ENCODE assay signal across 28 mouse cellular contexts in the genomic region with DNA sequence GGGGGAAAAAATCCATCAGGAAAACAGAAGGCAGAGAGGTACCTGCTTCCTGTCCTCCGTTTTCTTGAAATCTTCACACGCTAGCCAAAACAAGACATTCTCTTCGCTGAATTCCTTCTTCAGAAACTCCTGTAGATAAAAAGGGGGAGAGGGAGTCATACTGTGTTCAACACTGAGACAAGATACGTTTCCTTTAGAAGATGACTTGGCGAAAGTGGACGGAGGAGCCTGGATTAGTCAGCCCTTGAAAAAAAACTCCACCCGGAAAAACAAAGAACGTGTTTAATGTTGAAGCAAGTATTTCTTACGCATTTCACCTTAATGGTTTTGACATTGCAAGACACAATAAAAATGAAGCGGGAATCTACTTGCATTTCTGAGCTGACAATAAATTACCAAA. TPM values are rescaled to one million over a fixed set of nuclear protein-coding genes. Genes with fewer than 3 reads are reported as not detected.
DNase-seq lines count a peak whose midpoint lies in the region; ATAC-seq and TF ChIP-seq lines count a peak whose summit lies in the region.
"Had no signal": no experiment of that assay in that cellular context is flagged by ENCODE, and none has a peak within 500 bp of the region (broad histone marks: within the 10 kb centered on the region; RNA-seq: fewer than 3 reads in every experiment).

No protein-coding gene starts in this region.

- peaks cover 3% of the 10 kb centered on the region; the same call in 1 of the 2 replicates for H3K36me3 ChIP-seq in intestine, embryonic 14.5 days (ENCODE audit: control insufficient read depth, insufficient read depth, low read length)
- no peaks in the 10 kb centered on the region for H3K36me3 ChIP-seq in intestine, postnatal 0 days (ENCODE audit: control insufficient read depth, insufficient read depth)
- H3K36me3 ChIP-seq in erythroblast, embryonic 14.5 days (ENCODE audit: control insufficient read depth), result peaks cover 49% of the 10 kb centered on the region
- H3K36me3 ChIP-seq in stomach, embryonic 15.5 days, result no peaks in the 10 kb centered on the region; the same call in 1 of the 2 replicates
- peaks cover 12% of the 10 kb centered on the region; the same call in 1 of the 2 replicates for H3K36me3 ChIP-seq in midbrain, postnatal 0 days (ENCODE audit: insufficient read depth, low read length)
- H3K36me3 ChIP-seq in forebrain, embryonic 13.5 days (ENCODE audit: poor library complexity, severe bottlenecking), result no peaks in the 10 kb centered on the region
- H3K36me3 ChIP-seq: forebrain, embryonic 10.5 days; hindbrain, embryonic 10.5 days; neural tube, embryonic 12.5 days had no signal

- no peak overlapping the region for H3K4me3 ChIP-seq in intestine, embryonic 14.5 days (ENCODE audit: low read depth, low read length)
- no peak overlapping the region for H3K4me3 ChIP-seq in intestine, postnatal 0 days (ENCODE audit: low read depth, low read length)
- peak overlapping the region; percentile 18 for H3K4me3 ChIP-seq in erythroblast, embryonic 14.5 days (replicated peaks)
- no peak overlapping the region for H3K4me3 ChIP-seq in stomach, embryonic 15.5 days (replicated peaks)
- H3K4me3 ChIP-seq in midbrain, postnatal 0 days (ENCODE audit: low read depth, low read length), result no peak overlapping the region
- no peak overlapping the region for H3K4me3 ChIP-seq in forebrain, embryonic 13.5 days
- H3K4me3 ChIP-seq: forebrain, embryonic 10.5 days; hindbrain, embryonic 10.5 days; hindbrain, embryonic 15.5 days; limb, embryonic 13.5 days; myocyte; neural tube, embryonic 12.5 days had no signal

- H3K9me3 ChIP-seq in intestine, embryonic 14.5 days (ENCODE audit: control insufficient read depth, low read length), result no peaks in the 10 kb centered on the region
- H3K9me3 ChIP-seq in intestine, postnatal 0 days (ENCODE audit: control insufficient read depth), result no peaks in the 10 kb centered on the region
- peaks cover 8% of the 10 kb centered on the region for H3K9me3 ChIP-seq in erythroblast, embryonic 14.5 days (ENCODE audit: control insufficient read depth, low read length)
- H3K9me3 ChIP-seq in stomach, embryonic 15.5 days, result no peaks in the 10 kb centered on the region
- no peaks in the 10 kb centered on the region for H3K9me3 ChIP-seq in midbrain, postnatal 0 days (ENCODE audit: low read length)
- H3K9me3 ChIP-seq in forebrain, embryonic 13.5 days (replicated peaks), result no peaks in the 10 kb centered on the region
- H3K9me3 ChIP-seq: hindbrain, embryonic 10.5 days; hindbrain, embryonic 15.5 days; neural tube, embryonic 12.5 days had no signal

- H3K4me1 ChIP-seq in intestine, embryonic 14.5 days (replicated peaks; ENCODE audit: control insufficient read depth, insufficient read depth, low read length), result peaks cover 9% of the 10 kb centered on the region; the same call in 1 of the 2 replicates
- H3K4me1 ChIP-seq in intestine, postnatal 0 days (replicated peaks; ENCODE audit: control insufficient read depth, insufficient read depth, low read length), result no peaks in the 10 kb centered on the region
- H3K4me1 ChIP-seq in erythroblast, embryonic 14.5 days (ENCODE audit: control insufficient read depth), result peaks cover 69% of the 10 kb centered on the region
- H3K4me1 ChIP-seq in stomach, embryonic 15.5 days, result peaks cover 8% of the 10 kb centered on the region; the same call in 1 of the 2 replicates
- H3K4me1 ChIP-seq in midbrain, postnatal 0 days (ENCODE audit: insufficient read depth, low read length), result no peaks in the 10 kb centered on the region
- no peaks in the 10 kb centered on the region for H3K4me1 ChIP-seq in forebrain, embryonic 13.5 days
- H3K4me1 ChIP-seq: forebrain, embryonic 10.5 days; hindbrain, embryonic 10.5 days; hindbrain, embryonic 15.5 days; limb, embryonic 13.5 days; neural tube, embryonic 12.5 days had no signal

- H3K27ac ChIP-seq in intestine, embryonic 14.5 days (ENCODE audit: low read depth), result no peak overlapping the region
- no peak overlapping the region for H3K27ac ChIP-seq in intestine, postnatal 0 days (ENCODE audit: low read depth, low read length)
- no peak overlapping the region for H3K27ac ChIP-seq in stomach, embryonic 15.5 days
- no peak overlapping the region for H3K27ac ChIP-seq in midbrain, postnatal 0 days (ENCODE audit: low read depth, low read length)
- no peak overlapping the region for H3K27ac ChIP-seq in forebrain, embryonic 13.5 days
- H3K27ac ChIP-seq: forebrain, embryonic 10.5 days; hindbrain, embryonic 10.5 days; hindbrain, embryonic 15.5 days; kidney, postnatal 0 days; limb, embryonic 13.5 days; neural tube, embryonic 12.5 days had no signal

- H3K9ac ChIP-seq in intestine, embryonic 14.5 days (ENCODE audit: low read length), result no peak overlapping the region
- no peak overlapping the region for H3K9ac ChIP-seq in intestine, postnatal 0 days (ENCODE audit: low read depth, low read length)
- H3K9ac ChIP-seq in stomach, embryonic 15.5 days, result no peak overlapping the region
- no peak overlapping the region for H3K9ac ChIP-seq in midbrain, postnatal 0 days (replicated peaks; ENCODE audit: low read length, poor library complexity, severe bottlenecking)
- no peak overlapping the region for H3K9ac ChIP-seq in forebrain, embryonic 13.5 days
- H3K9ac ChIP-seq: forebrain, postnatal 0 days; hindbrain, embryonic 15.5 days; limb, embryonic 13.5 days; neural tube, embryonic 12.5 days had no signal

- ATAC-seq in intestine, embryonic 14.5 days (replicated peaks; ENCODE audit: low FRiP score, low TSS enrichment, low read depth), result no peak; the same call in 1 of the 2 replicates
- no peak for ATAC-seq in intestine, postnatal 0 days
- ATAC-seq in stomach, embryonic 15.5 days (ENCODE audit: insufficient read depth, low FRiP score, low read depth), result no peak
- ATAC-seq in midbrain, postnatal 0 days (ENCODE audit: low FRiP score), result no peak
- ATAC-seq in forebrain, embryonic 13.5 days, result no peak
- ATAC-seq: forebrain, postnatal 0 days; inflammation-experienced regulatory T-cells, adult 6 months; midbrain, embryonic 16.5 days had no signal

- DNase-seq in intestine, embryonic 14.5 days (ENCODE audit: low spot score), result no peak
- peak; percentile 53 for DNase-seq in 416B (ENCODE audit: low read depth)
- no peak for DNase-seq in midbrain, postnatal 0 days (ENCODE audit: low spot score)
- DNase-seq: cerebellum, adult 8-10 months; cerebellum, postnatal 25 days; forebrain, postnatal 0 days; heart, postnatal 14 days; kidney, adult 2 months; kidney, postnatal 4 days; lung, adult 2 months; lung, postnatal 10 days; right cerebral cortex, adult 18-20 months; right cerebral cortex, postnatal 4 days; thymus, postnatal 14 days had no signal

- peak overlapping the region; percentile 14 for H3K4me2 ChIP-seq in intestine, embryonic 14.5 days (ENCODE audit: low read length)
- no peak overlapping the region for H3K4me2 ChIP-seq in intestine, postnatal 0 days (replicated peaks; ENCODE audit: low read depth)
- 0 out of 2 replicates have a peak overlapping the region, but pooled peaks have one; percentile 8 for H3K4me2 ChIP-seq in stomach, embryonic 15.5 days
- H3K4me2 ChIP-seq in midbrain, postnatal 0 days (ENCODE audit: low read depth, low read length, poor library complexity, severe bottlenecking), result no peak overlapping the region
- H3K4me2 ChIP-seq in forebrain, embryonic 13.5 days, result no peak overlapping the region
- H3K4me2 ChIP-seq: hindbrain, embryonic 15.5 days; limb, embryonic 13.5 days; midbrain, embryonic 11.5 days; neural tube, embryonic 12.5 days had no signal

- no peaks in the 10 kb centered on the region for H3K27me3 ChIP-seq in intestine, embryonic 14.5 days (replicated peaks; ENCODE audit: control insufficient read depth, insufficient read depth, low read length)
- no peaks in the 10 kb centered on the region for H3K27me3 ChIP-seq in intestine, postnatal 0 days (replicated peaks; ENCODE audit: control insufficient read depth, insufficient read depth, low read length)
- no peaks in the 10 kb centered on the region for H3K27me3 ChIP-seq in erythroblast, embryonic 14.5 days (ENCODE audit: control insufficient read depth)
- no peaks in the 10 kb centered on the region for H3K27me3 ChIP-seq in stomach, embryonic 15.5 days (replicated peaks)
- no peaks in the 10 kb centered on the region for H3K27me3 ChIP-seq in midbrain, postnatal 0 days (ENCODE audit: insufficient read depth, low read length)
- no peaks in the 10 kb centered on the region for H3K27me3 ChIP-seq in forebrain, embryonic 13.5 days
- H3K27me3 ChIP-seq: hindbrain, embryonic 15.5 days; limb, embryonic 13.5 days; neural tube, embryonic 12.5 days had no signal

- WGBS in intestine, embryonic 14.5 days, result 19% methylated on average over 10 of the region's 10 CpGs
- WGBS in intestine, postnatal 0 days, result 31% methylated on average over 10 of the region's 10 CpGs
- WGBS in stomach, embryonic 15.5 days, result 20% methylated on average over 10 of the region's 10 CpGs
- WGBS in midbrain, postnatal 0 days, result 86% methylated on average over 10 of the region's 10 CpGs
- 91% methylated on average over 10 of the region's 10 CpGs for WGBS in forebrain, embryonic 13.5 days

- TF ChIP-seq CTCF in intestine, postnatal 0 days (IDR thresholded peaks at IDR 0.05; ENCODE audit: low read depth), result no peak
- no peak for TF ChIP-seq CTCF in midbrain, postnatal 0 days (IDR thresholded peaks at IDR 0.05)

RNA-seq across cellular contexts. Expression of a gene that starts 15.4 kb away (rescaled TPM):
- 29.4 and 31.6 TPM in 2 replicates for polyA plus RNA-seq in intestine, embryonic 14.5 days (2014; fragmentation: Nextera tagmentation; extraction: Ambion mirVana)
- polyA plus RNA-seq in intestine, postnatal 0 days (2015; fragmentation: Nextera tagmentation; extraction: Ambion mirVana), result 20.9 and 23.8 TPM in 2 replicates
- polyA plus RNA-seq in erythroblast, embryonic 14.5 days (2012), result 4.1 TPM in 2 replicates
- 25.7 and 27.9 TPM in 2 replicates for polyA plus RNA-seq in stomach, embryonic 15.5 days (2015; fragmentation: Nextera tagmentation; extraction: Ambion mirVana)
- total RNA-seq in midbrain, postnatal 0 days (2014; rRNA removed), result 77.4 and 84.6 TPM in 2 replicates
- polyA plus RNA-seq in midbrain, postnatal 0 days (2015; fragmentation: Nextera tagmentation; extraction: Ambion mirVana), result 89.3 and 91.0 TPM in 2 replicates
- 10.2 and 11.5 TPM in 2 replicates for polyA plus RNA-seq in forebrain, embryonic 13.5 days (2015; fragmentation: Nextera tagmentation; extraction: Ambion mirVana)

RNA-seq across cellular contexts. Expression of a gene that starts 58.4 kb away (rescaled TPM):
- polyA plus RNA-seq in intestine, embryonic 14.5 days (2014; fragmentation: Nextera tagmentation; extraction: Ambion mirVana), result 35.8 and 38.1 TPM in 2 replicates
- 17.3 and 18.9 TPM in 2 replicates for polyA plus RNA-seq in intestine, postnatal 0 days (2015; fragmentation: Nextera tagmentation; extraction: Ambion mirVana)
- 6.8 and 7.4 TPM in 2 replicates for polyA plus RNA-seq in erythroblast, embryonic 14.5 days (2012)
- 26.8 and 28.5 TPM in 2 replicates for polyA plus RNA-seq in stomach, embryonic 15.5 days (2015; fragmentation: Nextera tagmentation; extraction: Ambion mirVana)
- total RNA-seq in midbrain, postnatal 0 days (2014; rRNA removed), result 47.2 and 57.1 TPM in 2 replicates
- polyA plus RNA-seq in midbrain, postnatal 0 days (2015; fragmentation: Nextera tagmentation; extraction: Ambion mirVana), result 24.8 and 29.9 TPM in 2 replicates
- polyA plus RNA-seq in forebrain, embryonic 13.5 days (2015; fragmentation: Nextera tagmentation; extraction: Ambion mirVana), result 36.5 and 36.6 TPM in 2 replicates

Comparison
In these comparisons a context has a peak if more than half of its experiments do, and no peak if none do; other contexts are left out.
1. H3K4me2 ChIP-seq: peak in intestine, embryonic 14.5 days (single experiment) and stomach, embryonic 15.5 days (single experiment); none in intestine, postnatal 0 days (single experiment), midbrain, postnatal 0 days (single experiment) and forebrain, embryonic 13.5 days (single experiment).